Mouse (Mus musculus): Measurements from ENCODE around the gene Pilrb1. TPM values are rescaled to one million over a fixed set of nuclear protein-coding genes. Genes with fewer than 3 reads are reported as not detected.
A peak's percentile ranks its signal among the peaks of the same experiment; 100 is the strongest.
"Not testable (repeated sequence)": the region's sequence is repeated elsewhere in the genome, so short reads cannot be mapped to it uniquely, and the experiment has no call there.

The Pilrb1 gene
- total RNA-seq (2021): not detected
- long read RNA-seq, experiment 1: 0 reads
- long read RNA-seq, experiment 2: 0 reads

DNA sequence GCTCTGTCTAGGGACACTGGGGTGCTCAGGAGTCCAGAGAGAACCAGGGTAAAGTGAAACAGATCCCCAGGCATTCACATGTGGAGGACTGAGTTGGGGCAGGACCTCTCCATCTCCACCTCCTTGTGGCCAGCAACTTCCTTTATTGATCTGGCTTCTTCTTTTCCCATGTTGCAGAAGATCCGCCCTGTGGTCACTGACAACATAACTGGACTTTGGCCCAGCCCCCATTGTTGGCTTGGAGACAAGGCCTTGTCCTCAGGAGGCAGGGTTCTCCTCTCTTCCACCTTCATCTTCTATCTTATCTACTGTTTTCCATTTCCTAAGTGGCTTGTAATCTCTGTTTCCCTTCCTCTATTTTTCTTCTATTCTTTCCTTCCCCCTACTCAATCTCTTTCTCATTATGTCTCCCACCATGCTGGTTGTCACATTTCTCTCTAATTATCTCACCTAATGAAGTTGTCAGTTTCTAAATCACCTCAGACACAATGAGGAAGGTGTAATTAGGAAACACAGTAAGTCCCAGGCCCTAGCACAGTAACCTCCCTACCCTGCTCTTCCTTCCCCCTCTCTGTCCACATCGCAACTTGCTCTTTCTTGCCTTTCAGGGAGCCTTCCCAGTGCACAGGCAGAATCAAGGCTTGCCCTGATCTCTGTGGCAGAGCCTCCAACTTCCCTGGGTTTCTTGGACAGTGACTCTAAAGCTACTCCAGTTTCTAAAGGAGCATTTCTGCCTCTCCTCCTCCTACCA is at the start of gene Pilrb1:
Gene Pilrb1, minus strand, starts transcription at position 147 of the 751 bp plus-strand sequence.
- DNase-seq; intact Hi-C loops (cut with DNase I): not testable (repeated sequence)

DNA sequence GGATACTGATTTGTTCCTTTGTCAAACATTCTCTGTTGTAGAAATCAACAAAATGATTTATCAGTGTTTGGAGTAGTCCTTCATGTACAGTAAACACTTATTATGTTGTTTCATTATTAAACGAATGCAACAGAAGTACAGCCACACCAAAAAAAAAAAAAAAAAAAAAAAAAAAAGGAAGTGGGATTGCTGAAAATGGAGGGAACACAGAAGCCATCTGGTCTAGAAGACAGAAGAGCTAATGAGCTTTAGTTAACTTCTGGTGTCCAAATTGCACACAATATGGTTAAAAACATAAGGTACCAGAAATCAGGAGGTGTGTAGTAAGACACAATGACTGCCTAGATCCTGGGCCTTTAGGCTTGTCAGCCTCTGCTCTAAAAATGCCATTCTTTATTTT is 39.9 kb upstream of the Pilrb1 start:
- intact Hi-C loops (cut with DNase I): no loop called here

DNA sequence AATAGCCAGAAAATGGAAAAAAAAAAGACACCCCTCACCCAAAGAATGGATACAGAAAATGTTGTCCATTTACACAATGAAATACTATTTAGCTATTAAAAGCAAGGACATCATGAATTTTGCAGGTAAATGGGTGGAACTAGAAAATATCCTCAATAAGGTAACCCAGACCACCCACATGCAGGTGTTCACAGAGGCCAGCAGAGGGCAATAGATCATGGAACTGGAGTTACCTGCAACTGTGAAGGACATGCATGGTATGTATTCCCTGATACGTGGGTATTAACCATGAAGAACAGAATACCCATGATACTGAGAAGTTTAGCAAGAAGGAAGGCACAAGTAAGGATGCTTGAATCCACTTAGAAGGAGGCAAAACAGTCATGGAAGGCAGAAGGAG is 35.0 kb upstream of the Pilrb1 start:
- DNase-seq: no peak
- intact Hi-C loops (cut with DNase I): no loop called here

More for the DNA sequence above, 39.9 kb upstream of the Pilrb1 start:
- no peak for DNase-seq

DNA sequence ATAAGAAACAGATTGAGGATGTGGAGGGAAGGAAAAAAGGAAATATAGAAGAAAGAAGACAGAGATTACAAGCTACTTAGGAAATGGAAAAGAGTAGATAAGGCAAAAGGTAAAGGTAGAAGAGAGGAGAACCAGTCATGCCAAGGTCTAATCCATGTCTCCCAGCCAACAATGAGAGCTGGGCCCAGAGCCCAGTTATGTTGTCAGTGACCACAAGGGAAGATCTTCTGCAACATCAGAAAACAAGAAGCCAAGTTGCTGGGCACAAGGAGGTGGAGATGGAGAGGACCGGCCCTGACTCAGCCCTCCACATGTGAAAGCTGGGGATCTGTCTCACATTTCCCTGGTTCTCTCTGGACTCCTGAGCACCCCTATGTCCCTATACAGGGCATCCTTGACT is 29.8 kb upstream of the Pilrb1 start:
- DNase-seq: no peak
- intact Hi-C loops (cut with DNase I): no loop called here

DNA sequence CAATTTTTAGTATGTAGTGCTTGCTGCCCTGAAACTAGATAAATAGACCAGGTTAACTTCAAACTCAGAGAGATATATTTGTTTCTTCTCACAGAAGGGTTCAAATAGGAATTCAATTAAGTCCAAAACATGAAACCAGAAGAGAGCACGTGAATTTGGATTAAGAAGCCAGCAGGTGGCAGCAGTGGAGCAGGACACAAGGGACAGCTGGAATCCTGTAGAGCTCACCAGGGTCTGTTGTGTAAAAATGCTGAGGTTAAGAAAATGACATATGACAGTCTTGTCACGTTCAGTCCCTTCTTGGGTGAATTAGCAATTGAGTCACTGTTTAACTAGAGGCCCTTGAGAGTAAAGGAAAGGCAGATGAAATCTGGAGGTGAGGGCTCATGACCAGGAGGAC is 28.0 kb upstream of the Pilrb1 start:
- no peak for DNase-seq
- intact Hi-C loops (cut with DNase I): no loop called here

DNA sequence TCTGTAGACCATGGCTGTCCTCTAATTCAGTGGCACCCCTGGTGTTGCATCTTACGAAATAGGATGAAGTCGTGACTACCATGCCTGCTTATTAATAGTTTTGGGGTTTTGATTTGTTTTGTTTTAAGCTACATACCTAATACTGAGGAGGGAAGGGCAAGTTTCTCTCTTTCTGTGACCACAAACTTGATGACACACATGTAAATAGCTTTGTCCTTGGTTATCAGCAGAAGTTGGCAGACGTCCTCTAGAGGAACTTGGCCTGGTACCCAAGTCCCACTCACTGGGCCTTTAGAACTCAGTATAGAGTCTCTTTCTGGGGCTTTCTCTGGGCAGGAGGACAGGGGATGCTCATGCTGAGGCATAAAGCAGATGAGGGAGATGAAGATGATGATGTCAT is 25.4 kb upstream of the Pilrb1 start:
- intact Hi-C loops (cut with DNase I): no loop called here

DNA sequence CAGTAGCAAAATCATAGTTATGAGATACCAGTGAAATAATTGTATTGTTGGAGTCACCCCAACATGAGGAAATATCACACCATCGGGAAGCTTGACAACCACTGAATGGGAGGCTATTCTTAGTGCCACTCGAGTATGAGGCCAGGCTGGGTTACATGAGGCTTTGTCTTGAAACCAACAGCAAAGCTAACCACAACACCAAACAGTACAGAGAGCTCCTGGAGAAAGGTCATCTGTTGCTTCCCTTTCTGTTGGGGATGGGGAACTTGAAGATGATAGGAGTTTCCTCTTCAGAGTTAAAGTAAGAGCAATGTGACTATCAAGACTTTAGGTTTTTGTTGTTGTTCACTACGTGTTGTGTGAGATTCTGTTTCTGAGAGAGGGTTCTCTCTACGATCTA is 25.0 kb upstream of the Pilrb1 start:
- DNase-seq: no peak
- intact Hi-C loops (cut with DNase I): no loop called here

More for the DNA sequence above, 25.4 kb upstream of the Pilrb1 start:
- DNase-seq: no peak

DNA sequence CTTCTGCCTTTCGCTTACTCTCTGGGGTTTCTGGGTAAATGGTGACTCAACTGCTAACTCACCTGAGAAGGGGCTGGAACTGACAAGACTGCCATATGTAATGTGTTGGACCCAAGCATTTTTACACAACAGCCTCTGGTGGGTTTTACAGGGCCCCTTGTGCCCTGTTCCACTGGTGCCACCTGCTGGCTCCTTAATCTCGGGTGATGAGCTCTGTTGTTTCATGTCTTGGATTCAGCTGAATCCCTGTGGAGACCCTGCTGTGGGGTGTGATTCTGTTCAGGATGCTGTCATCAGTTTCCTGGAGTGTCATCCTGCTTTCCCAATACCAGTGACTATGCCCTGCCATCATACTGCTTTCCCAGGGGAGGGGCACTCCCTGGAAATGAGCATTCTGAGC is 20.0 kb upstream of the Pilrb1 start:
- intact Hi-C loops (cut with DNase I): no loop called here

DNA sequence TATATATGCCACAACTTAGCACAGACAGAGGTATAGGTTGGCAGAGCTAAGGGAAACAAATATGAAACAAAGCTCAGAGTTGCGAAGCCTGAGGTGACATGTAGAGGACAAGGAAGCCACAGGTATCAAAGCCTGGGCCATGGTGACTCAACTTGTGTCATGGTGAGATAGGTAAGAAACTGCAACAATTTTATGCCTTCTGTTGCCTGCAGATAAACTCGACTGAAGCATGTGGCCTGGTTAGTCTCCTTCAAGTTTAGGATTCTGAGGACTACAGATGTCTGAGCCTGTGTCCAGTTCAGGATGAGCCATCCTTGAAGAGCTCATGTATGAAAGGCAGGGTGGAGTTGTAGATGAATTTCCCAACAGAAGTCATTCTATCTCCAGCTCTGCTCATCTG is 17.1 kb upstream of the Pilrb1 start:
- DNase-seq: no peak
- intact Hi-C loops (cut with DNase I): no loop called here

More for the DNA sequence above, 20.0 kb upstream of the Pilrb1 start:
- no peak for DNase-seq

DNA sequence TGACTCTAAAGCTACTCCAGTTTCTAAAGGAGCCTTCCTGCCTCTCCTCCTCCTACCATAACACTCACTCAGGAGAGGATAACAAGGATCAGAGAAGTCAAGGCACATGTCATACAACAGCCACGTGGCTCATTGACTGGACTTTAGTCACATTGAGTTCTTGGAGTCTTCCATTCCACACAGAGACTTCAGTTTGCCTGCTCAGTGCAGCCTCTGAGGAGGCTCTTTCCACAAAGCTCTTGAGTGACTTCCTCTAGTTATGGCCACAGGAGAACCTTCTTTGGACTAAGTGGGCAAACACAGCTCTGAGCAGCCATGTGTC is 14.4 kb upstream of the Pilrb1 start:
- intact Hi-C loops (cut with DNase I); DNase-seq: not testable (repeated sequence)

DNA sequence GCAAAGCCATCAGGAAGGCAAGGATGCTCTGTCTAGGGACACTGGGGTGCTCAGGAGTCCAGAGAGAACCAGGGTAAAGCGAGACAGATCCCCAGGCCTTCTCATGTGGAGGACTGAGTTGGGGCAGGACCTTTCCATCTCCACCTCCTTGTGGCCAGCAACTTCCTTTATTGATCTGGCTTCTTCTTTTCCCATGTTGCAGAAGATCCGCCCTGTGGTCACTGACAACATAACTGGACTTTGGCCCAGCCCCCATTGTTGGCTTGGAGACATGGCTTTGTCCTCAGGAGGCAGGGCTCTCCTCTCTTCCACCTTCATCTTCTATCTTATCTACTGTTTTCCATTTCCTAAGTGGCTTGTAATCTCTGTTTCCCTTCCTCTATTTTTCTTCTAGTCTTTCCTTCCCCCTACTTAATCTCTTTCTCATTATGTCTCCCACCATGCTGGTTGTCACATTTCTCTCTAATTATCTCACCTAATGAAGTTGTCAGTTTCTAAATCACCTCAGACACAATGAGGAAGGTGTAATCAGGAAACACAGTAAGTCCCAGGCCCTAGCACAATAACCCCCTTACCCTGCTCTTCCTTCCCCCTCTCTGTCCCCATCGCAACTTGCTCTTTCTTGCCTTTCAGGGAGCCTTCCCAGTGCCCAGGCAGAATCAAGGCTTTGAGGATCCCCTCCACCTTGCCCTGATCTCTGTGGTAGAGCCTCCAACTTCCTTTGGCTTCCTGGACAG is 13.9 kb upstream of the Pilrb1 start, which contains the start of gene Pilrb2:
Gene Pilrb2, minus strand, starts transcription at position 172 of the 737 bp plus-strand sequence.
- intact Hi-C loops (cut with DNase I): not testable (repeated sequence)

DNA sequence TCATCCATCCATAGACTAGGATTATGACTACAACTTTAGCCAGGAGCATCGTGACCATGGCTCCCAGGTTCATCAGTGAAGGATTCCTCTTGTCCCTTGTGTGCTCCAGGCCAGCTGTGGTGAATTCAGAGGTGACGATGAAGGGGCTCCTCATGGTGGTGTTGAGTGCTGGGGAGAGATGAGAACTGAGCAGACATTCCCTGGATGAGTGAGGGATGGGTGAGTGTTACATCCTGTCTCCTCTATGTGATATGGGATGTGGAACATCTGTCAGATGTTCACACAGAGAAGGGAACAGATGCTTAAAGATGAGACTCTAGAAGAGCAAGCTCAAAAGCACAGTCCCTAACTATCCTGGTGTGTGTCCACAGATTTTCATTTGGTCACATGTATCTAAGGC is 10.7 kb upstream of the Pilrb1 start:
- intact Hi-C loops (cut with DNase I); DNase-seq: not testable (repeated sequence)

More for the DNA sequence above, 13.9 kb upstream of the Pilrb1 start, which contains the start of gene Pilrb2:
- DNase-seq: not testable (repeated sequence)

DNA sequence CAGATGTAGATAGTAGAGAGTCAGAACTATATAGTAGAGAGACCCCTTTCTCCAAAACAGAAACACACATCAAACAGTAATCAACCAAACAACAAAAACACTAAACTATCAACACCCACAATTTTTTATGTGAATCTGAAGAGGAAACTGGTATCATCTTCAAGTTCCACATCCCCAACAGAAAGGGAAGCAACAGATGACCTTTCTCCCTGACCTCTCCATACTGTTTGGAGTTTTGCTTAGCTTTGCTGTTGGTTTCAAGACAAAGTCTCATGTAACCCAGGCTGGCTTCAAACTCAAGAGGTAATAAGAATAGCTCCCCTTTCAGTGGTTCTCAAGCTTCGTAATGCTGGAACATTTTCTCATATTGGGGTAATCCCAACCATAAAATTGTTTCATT is 6.1 kb upstream of the Pilrb1 start:
- intact Hi-C loops (cut with DNase I); DNase-seq: not testable (repeated sequence)

DNA sequence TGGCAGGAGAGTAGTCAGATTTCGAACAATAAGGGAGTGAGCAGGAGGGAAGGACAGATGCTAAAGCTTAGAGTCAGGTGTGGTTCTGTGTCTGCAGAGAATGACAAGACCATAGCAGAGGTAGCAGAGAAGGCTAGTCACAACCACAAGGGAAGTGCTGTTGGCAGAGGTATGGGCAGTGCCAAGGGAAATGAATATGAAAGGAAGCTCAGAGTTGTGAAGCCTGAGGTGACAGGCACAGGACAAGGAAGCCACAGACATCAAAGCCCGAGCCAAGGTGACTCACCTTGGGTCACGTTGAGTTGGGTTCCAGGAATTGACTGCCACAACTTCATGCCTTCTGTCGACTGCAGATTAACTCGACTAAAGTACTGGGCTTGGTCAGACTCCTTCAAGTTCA is 1.0 kb downstream of the Pilrb1 start:
- DNase-seq; intact Hi-C loops (cut with DNase I): not testable (repeated sequence)

DNA sequence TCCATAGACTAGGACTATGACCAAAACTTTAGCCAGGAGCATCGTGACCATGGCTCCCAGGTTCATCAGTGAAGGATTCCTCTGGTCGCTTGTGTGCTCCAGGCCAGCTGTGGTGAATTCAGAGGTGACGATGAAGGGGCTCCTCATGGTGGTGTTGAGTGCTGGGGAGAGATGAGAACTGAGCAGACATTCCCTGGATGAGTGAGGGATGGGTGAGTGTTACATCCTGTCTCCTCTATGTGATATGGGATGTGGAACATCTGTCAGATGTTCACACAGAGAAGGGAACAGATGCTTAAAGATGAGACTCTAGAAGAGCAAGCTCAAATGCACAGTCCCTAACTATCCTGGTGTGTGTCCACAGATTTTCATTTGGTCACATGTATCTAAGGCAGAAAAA is 3.0 kb downstream of the Pilrb1 start:
- DNase-seq; intact Hi-C loops (cut with DNase I): not testable (repeated sequence)

DNA sequence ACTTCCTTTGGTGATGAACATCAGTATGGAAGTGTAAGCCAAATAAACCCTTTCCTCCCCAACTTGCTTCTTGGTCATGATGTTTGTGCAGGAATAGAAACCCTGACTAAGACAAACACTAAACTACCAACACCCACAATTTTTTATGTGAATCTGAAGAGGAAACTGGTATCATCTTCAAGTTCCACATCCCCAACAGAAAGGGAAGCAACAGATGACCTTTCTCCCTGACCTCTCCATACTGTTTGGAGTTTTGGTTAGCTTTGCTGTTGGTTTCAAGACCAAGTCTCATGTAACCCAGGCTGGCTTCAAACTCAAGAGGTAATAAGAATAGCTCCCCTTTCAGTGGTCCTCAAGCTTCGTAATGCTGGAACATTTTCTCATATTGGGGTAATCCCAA is 7.6 kb downstream of the Pilrb1 start:
- DNase-seq; intact Hi-C loops (cut with DNase I): not testable (repeated sequence)

DNA sequence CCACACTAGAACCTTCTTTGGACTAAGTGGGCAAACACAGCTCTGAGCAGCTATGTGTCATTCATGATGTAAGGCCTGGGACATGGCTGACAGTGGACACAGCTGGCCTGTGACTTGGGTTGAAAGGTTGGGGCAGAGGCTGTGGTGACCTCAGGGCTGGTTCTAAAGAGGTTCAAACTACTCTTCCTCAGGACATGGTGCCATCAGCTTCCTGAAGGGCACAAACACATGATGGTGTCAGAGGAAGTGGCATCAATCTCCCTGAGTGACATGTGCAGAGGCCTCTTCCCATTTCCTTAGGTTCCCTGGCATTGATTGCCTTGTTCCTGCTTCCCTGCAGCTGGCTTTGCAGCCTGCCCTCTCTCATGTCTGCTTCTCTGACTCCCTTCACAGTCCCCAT is 20.8 kb downstream of the Pilrb1 start:
- DNase-seq: not testable (repeated sequence)

DNA sequence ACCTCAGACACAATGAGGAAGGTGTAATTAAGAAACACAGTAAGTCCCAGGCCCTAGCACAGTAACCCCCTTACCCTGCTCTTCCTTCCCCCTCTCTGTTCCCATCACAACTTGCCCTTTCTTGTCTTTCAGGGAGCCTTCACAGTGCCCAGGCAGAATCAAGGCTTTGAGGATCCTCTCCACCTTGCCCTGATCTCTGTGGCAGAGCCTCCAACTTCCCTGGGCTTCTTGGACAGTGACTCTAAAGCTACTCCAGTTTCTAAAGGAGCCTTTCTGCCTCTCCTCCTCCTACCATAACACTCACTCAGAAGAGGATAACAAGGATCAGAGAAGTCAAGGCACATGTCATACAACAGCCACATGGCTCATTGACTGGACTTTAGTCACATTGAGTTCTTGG is 21.3 kb downstream of the Pilrb1 start:
- no peak for DNase-seq
- intact Hi-C loops (cut with DNase I): no loop called here

More for the DNA sequence above, 20.8 kb downstream of the Pilrb1 start:
- intact Hi-C loops (cut with DNase I): not testable (repeated sequence)

DNA sequence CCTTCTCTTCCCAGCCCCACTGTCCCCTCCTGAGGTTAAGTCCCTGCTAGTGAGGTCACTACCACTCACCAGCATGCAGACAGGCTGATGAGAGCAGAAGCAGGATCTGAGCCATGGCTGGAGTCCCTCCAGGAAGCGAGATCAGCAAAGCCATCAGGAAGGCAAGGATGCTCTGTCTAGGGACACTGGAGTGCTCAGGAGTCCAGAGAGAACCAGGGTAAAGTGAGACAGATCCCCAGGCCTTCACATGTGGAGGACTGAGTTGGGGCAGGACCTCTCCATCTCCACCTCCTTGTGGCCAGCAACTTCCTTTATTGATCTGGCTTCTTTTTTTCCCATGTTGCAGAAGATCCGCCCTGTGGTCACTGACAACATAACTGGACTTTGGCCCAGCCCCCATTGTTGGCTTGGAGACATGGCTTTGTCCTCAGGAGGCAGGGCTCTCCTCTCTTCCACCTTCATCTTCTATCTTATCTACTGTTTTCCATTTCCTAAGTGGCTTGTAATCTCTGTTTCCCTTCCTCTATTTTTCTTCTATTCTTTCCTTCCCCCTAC is 21.9 kb downstream of the Pilrb1 start, which contains the start of gene Pilra:
Gene Pilra, minus strand, starts transcription at position 316 of the 555 bp plus-strand sequence.
- intact Hi-C loops (cut with DNase I): not testable (repeated sequence)
- peak in 1 of 2 experiments; percentile 29 for DNase-seq

DNA sequence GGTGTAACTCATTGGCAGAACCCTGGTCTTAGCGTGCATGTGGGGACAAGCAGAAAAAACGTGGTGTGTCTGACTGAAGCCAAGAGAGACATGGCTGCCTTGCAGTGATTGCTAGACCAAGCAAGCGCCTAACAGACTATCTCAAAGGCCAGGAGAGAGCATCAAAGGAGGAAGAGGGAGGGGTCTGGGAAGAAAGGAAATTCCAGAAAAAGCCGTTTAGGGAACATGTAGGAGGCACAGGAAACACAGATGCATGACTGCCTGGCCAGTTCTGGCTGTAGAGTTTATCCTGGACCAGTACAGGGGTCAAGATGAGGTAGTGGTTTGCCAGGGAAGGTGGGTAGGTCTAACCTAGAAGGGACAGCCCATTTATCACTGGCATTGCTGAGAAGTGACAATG is 24.4 kb downstream of the Pilrb1 start:
- no peak for DNase-seq
- intact Hi-C loops (cut with DNase I): no loop called here

DNA sequence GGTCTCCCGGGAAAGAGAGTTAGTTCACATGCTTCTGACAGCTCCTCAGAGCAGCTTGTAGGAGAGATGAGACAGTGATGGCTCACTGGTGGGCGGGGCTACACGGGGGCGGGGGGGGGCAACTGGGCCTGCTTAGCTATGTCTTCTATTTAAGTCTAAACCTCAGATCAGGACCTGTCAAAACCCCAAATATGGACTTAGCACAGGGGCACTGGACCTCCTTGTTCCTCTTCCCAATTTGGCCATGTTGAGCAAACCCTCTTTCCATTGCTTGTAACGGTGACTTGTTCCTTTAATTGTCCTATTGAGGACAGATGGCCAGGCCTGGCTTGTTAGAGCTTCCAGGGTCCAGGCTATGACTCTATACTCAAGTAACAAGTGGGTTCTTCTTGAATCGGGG is 26.4 kb downstream of the Pilrb1 start:
- no peak for DNase-seq

More for the DNA sequence above, 26.4 kb downstream of the Pilrb1 start:
- intact Hi-C loops (cut with DNase I): no loop called here

Measured in gastrocnemius, postnatal 36 days (tissue).